Mouse (Mus musculus) spleen, adult 2 months (tissue): ENCODE measurements at regions not wholly inside any gene's neighbourhood (a gene's known extent, or its start where the extent isn't known, plus 50 kb on each side); places are given as distances from the start of the nearest gene placed in this dataset.

Experiments used
- CTCF ChIP-seq: fragments of 200-500 bp; IDR thresholded peaks from 2 replicates; pipeline ENCODE4 v1.5.1; 2011; ENCODE audit warnings: mild to moderate bottlenecking, inconsistent platforms; ENCODE audit not compliant: insufficient read depth, insufficient read length, insufficient replicate concordance; ENCODE audit errors: extremely low read depth
- POLR2A ChIP-seq: fragments of 200-500 bp; IDR thresholded peaks from 2 replicates; pipeline ENCODE4 v1.6.1; 2011; ENCODE audit warnings: low read depth, low read length, inconsistent platforms

- TF ChIP-seq CTCF = no peak
- TF ChIP-seq POLR2A = no peak
These were observed 389.6 kb downstream of the Rps24 start for GRCm38 (mm10) chr14:24876508-24876907.
